Mouse (Mus musculus): ENCODE data around the gene Guca2b. TPM values are rescaled to one million over a fixed set of nuclear protein-coding genes. Genes with fewer than 3 reads are reported as not detected.

Guca2b gene
- total and polyA plus RNA-seq, 3 experiments = not detected

DNA sequence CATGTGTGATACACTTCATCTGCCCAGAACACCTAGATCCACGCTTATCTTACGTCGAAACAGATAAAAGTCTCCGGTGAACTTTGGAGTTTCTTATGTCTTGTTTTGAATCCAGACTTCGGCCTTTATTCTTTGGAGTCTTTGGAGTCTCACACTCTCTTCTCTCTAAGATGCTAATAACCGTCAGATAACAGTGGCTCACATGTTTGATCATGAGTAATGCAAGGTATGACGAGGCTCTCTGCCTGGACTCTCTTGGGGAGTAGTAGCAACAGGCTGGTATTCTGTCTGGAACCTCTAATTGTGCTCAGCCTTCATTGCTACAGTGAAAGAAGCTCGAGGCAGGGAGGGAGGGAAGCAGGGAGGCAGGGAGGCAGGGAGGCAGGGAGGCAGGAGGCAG, 1.3 kb upstream of the Guca2b start:
- Histone ChIP-seq H3K36me3 (ENCODE audit: control insufficient read depth in 1 of 2, insufficient read depth in 2 of 2, low read length in 2 of 2) (no peaks in the 10 kb centered on the region), H3K9ac (ENCODE audit: control insufficient read depth, low read depth, low read length, poor library complexity, severe bottlenecking) (no peak overlapping the region), H3K4me1 (ENCODE audit: control insufficient read depth in 1 of 2, insufficient read depth in 2 of 2, low read length in 2 of 2) (no peaks in the 10 kb centered on the region), H3K4me3 (ENCODE audit: control insufficient read depth in 1 of 2, insufficient read depth in 1 of 2, low read depth in 2 of 2, low read length in 2 of 2) (no peak overlapping the region), H3K27me3 (ENCODE audit: control insufficient read depth in 1 of 2, insufficient read depth in 2 of 2, low read length in 2 of 2) (0 out of 4 replicates have a peak, but pooled peaks cover 0 to 2% of the 10 kb centered on the region in 2 experiments), H3K27ac (ENCODE audit: control insufficient read depth, low read depth, low read length) (no peak overlapping the region), H3K9me3 (replicated peaks; ENCODE audit: insufficient read depth, low read length) (no peaks in the 10 kb centered on the region), H3K79me2 (ENCODE audit: control insufficient read depth, insufficient read depth, low read length, poor library complexity) (no peaks in the 10 kb centered on the region)
- TF ChIP-seq E2F4 (IDR thresholded peaks at IDR 0.05; ENCODE audit: borderline replicate concordance, low read depth, low read length) (no peak), USF1 (IDR thresholded peaks at IDR 0.05; ENCODE audit: low read depth, low read length) (no peak), UBTF (IDR thresholded peaks at IDR 0.05; ENCODE audit: borderline replicate concordance, insufficient read depth, low read depth, low read length) (no peak), ETS1 (IDR thresholded peaks at IDR 0.05; ENCODE audit: low read depth, low read length) (no peak), POLR2A (IDR thresholded peaks at IDR 0.05; ENCODE audit: control insufficient read depth in 1 of 2, insufficient read depth in 1 of 2, low read depth in 1 of 2, low read length in 2 of 2, poor library complexity in 1 of 2) (no peak), SIN3A (IDR thresholded peaks at IDR 0.05; ENCODE audit: low read length) (no peak), TAL1 (IDR thresholded peaks at IDR 0.05; ENCODE audit: low read length) (no peak), POLR2AphosphoS5 (IDR thresholded peaks at IDR 0.05; ENCODE audit: borderline replicate concordance, low read depth, low read length) (no peak), CHD1 (IDR thresholded peaks at IDR 0.05; ENCODE audit: low read depth, low read length) (no peak), MAFK (IDR thresholded peaks at IDR 0.05; ENCODE audit: borderline replicate concordance, low read depth, low read length) (no peak), RCOR1 (IDR thresholded peaks at IDR 0.05; ENCODE audit: low read depth, low read length) (no peak), JUND (IDR thresholded peaks at IDR 0.05; ENCODE audit: low read depth, low read length) (no peak), GABPA (IDR thresholded peaks at IDR 0.05; ENCODE audit: low read depth, low read length) (no peak)
- DNase-seq (ENCODE audit: low read depth, low spot score) = no peak

DNA sequence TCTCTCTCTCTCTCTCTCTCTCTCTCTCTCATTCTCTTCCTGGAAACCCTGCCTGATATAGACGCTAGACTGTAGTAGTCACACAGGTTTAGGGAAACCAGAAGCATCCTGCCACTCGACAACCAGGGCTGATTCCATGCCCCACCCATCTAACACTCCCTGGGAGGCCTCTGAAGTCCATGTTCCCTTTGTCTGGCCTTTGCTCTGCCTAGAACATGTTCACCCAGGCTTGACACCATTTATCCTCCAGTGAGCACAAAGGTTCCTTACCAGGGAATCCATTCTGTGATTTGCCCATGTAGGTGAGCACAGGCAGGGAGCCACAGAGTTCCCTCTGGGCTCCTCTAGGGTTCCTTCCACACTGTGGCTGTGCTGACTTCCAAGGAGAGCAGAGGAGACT, 508 bp downstream of the Guca2b start:
- Histone ChIP-seq H3K27me3 (ENCODE audit: control insufficient read depth in 1 of 2, insufficient read depth in 2 of 2, low read length in 2 of 2) (0 out of 4 replicates have a peak, but pooled peaks cover 0 to 2% of the 10 kb centered on the region in 2 experiments), H3K36me3 (ENCODE audit: control insufficient read depth in 1 of 2, insufficient read depth in 2 of 2, low read length in 2 of 2) (no peaks in the 10 kb centered on the region), H3K9ac (ENCODE audit: control insufficient read depth, low read depth, low read length, poor library complexity, severe bottlenecking) (no peak overlapping the region), H3K4me3 (ENCODE audit: control insufficient read depth in 1 of 2, insufficient read depth in 1 of 2, low read depth in 2 of 2, low read length in 2 of 2) (no peak overlapping the region), H3K79me2 (ENCODE audit: control insufficient read depth, insufficient read depth, low read length, poor library complexity) (no peaks in the 10 kb centered on the region), H3K27ac (ENCODE audit: control insufficient read depth, low read depth, low read length) (no peak overlapping the region), H3K9me3 (replicated peaks; ENCODE audit: insufficient read depth, low read length) (no peaks in the 10 kb centered on the region), H3K4me1 (ENCODE audit: control insufficient read depth in 1 of 2, insufficient read depth in 2 of 2, low read length in 2 of 2) (no peaks in the 10 kb centered on the region)
- DNase-seq (ENCODE audit: low read depth, low spot score) = no peak
- TF ChIP-seq TAL1 (IDR thresholded peaks at IDR 0.05; ENCODE audit: low read length) (no peak), ELF1 (IDR thresholded peaks at IDR 0.05; ENCODE audit: low read depth, low read length) (no peak), MAX (IDR thresholded peaks at IDR 0.05; ENCODE audit: low read length) (no peak), MYB (IDR thresholded peaks at IDR 0.05; ENCODE audit: low read depth, low read length) (no peak), EP300 (IDR thresholded peaks at IDR 0.05; ENCODE audit: low read depth in 1 of 2, low read length in 2 of 2) (no peak), JUND (IDR thresholded peaks at IDR 0.05; ENCODE audit: low read depth, low read length) (no peak), GATA1 (IDR thresholded peaks at IDR 0.05; ENCODE audit: low read depth, low read length) (no peak), RCOR1 (IDR thresholded peaks at IDR 0.05; ENCODE audit: low read depth, low read length) (no peak), NELFE (IDR thresholded peaks at IDR 0.05; ENCODE audit: low read depth, low read length) (no peak), MEF2A (IDR thresholded peaks at IDR 0.05; ENCODE audit: extremely low read depth, insufficient replicate concordance, low read depth, low read length, poor library complexity, severe bottlenecking) (no peak), MYC (IDR thresholded peaks at IDR 0.05; ENCODE audit: low read depth, low read length) (no peak), POLR2AphosphoS2 (IDR thresholded peaks at IDR 0.05; ENCODE audit: low read length) (no peak)
